Mouse (Mus musculus): ENCODE measurements around the gene Loxl3. TPM values are rescaled to one million over a fixed set of nuclear protein-coding genes. Genes with fewer than 3 reads are reported as not detected.

Loxl3 gene
- polyA plus RNA-seq, 1 experiment from 2014 or later = 6.2 TPM

MicroRNAs encoded within 50 kb of the gene (microRNA counts, 519-probe panel; counts per million panel counts)
- 322 counts per million, percentile 70 among the panel's probes with 10 or more counts for microRNA mmu-miR-3470a+mmu-miR-3470b

Small RNA genes within 50 kb of the gene (microRNA-seq; reads per million reads assigned to microRNA genes)
- gene Mir3470a (not detected), gene Mir7040 (not detected)

Other genes with a start within 250 kb of the Loxl3 start
- not detected in 2 replicates for gene Sema4f, start 94.4 kb upstream of the Loxl3 start, polyA plus RNA-seq (2014; fragmentation: Nextera tagmentation; extraction: Ambion mirVana)
- 0.35 and 1.4 TPM in 2 replicates for gene M1ap, start 87.3 kb upstream of the Loxl3 start, polyA plus RNA-seq (2014; fragmentation: Nextera tagmentation; extraction: Ambion mirVana)
- gene Dok1, start 702 bp upstream of the Loxl3 start, polyA plus RNA-seq (2014; fragmentation: Nextera tagmentation; extraction: Ambion mirVana) = 4.3 and 6.4 TPM in 2 replicates
- 87.8 and 95.5 TPM in 2 replicates for gene Aup1, start 20.3 kb downstream of the Loxl3 start, polyA plus RNA-seq (2014; fragmentation: Nextera tagmentation; extraction: Ambion mirVana)
- gene Htra2, start 21.1 kb downstream of the Loxl3 start, polyA plus RNA-seq (2014; fragmentation: Nextera tagmentation; extraction: Ambion mirVana) = 42.8 and 47.6 TPM in 2 replicates
- gene Dqx1, start 23.7 kb downstream of the Loxl3 start, polyA plus RNA-seq (2014; fragmentation: Nextera tagmentation; extraction: Ambion mirVana) = 0.38 and 0.46 TPM in 2 replicates
- gene Tlx2, start 36.1 kb downstream of the Loxl3 start, polyA plus RNA-seq (2014; fragmentation: Nextera tagmentation; extraction: Ambion mirVana) = 0.30 and 1.9 TPM in 2 replicates
- gene Pcgf1, start 43.7 kb downstream of the Loxl3 start, polyA plus RNA-seq (2014; fragmentation: Nextera tagmentation; extraction: Ambion mirVana) = 14.1 and 16.8 TPM in 2 replicates
- 0.28 TPM in 1 of 2 replicates, not detected in the other for gene Lbx2, start 52.2 kb downstream of the Loxl3 start, polyA plus RNA-seq (2014; fragmentation: Nextera tagmentation; extraction: Ambion mirVana)
- 1.6 and 2.2 TPM in 2 replicates for gene Ccdc142, start 67.4 kb downstream of the Loxl3 start, polyA plus RNA-seq (2014; fragmentation: Nextera tagmentation; extraction: Ambion mirVana)
- gene Gm42688, start 67.4 kb downstream of the Loxl3 start, polyA plus RNA-seq (2014; fragmentation: Nextera tagmentation; extraction: Ambion mirVana) = 1.3 and 1.5 TPM in 2 replicates
- 179 and 180 TPM in 2 replicates for gene Mrpl53, start 74.9 kb downstream of the Loxl3 start, polyA plus RNA-seq (2014; fragmentation: Nextera tagmentation; extraction: Ambion mirVana)
- gene Mogs, start 81.3 kb downstream of the Loxl3 start, polyA plus RNA-seq (2014; fragmentation: Nextera tagmentation; extraction: Ambion mirVana) = 17.8 and 21.6 TPM in 2 replicates
- 76.0 and 94.5 TPM in 2 replicates for gene Wbp1, start 87.4 kb downstream of the Loxl3 start, polyA plus RNA-seq (2014; fragmentation: Nextera tagmentation; extraction: Ambion mirVana)
- 10.3 and 11.3 TPM in 2 replicates for gene Ino80b, start 91.3 kb downstream of the Loxl3 start, polyA plus RNA-seq (2014; fragmentation: Nextera tagmentation; extraction: Ambion mirVana)
- 9.9 and 11.6 TPM in 2 replicates for gene Rtkn, start 101.3 kb downstream of the Loxl3 start, polyA plus RNA-seq (2014; fragmentation: Nextera tagmentation; extraction: Ambion mirVana)
- 6.0 and 6.2 TPM in 2 replicates for gene Wdr54, start 122.2 kb downstream of the Loxl3 start, polyA plus RNA-seq (2014; fragmentation: Nextera tagmentation; extraction: Ambion mirVana)
- 0.31 and 0.43 TPM in 2 replicates for gene 1700003E16Rik, start 122.2 kb downstream of the Loxl3 start, polyA plus RNA-seq (2014; fragmentation: Nextera tagmentation; extraction: Ambion mirVana)
- 53.1 and 60.2 TPM in 2 replicates for gene Dctn1, start 131.7 kb downstream of the Loxl3 start, polyA plus RNA-seq (2014; fragmentation: Nextera tagmentation; extraction: Ambion mirVana)
- gene Slc4a5, start 185.7 kb downstream of the Loxl3 start, polyA plus RNA-seq (2014; fragmentation: Nextera tagmentation; extraction: Ambion mirVana) = 0.11 and 0.16 TPM in 2 replicates

Measured in heart, embryonic 14.5 days (tissue).